Mouse (Mus musculus): ENCODE data around the gene Inafm1. TPM values are rescaled to one million over a fixed set of nuclear protein-coding genes. Genes with fewer than 3 reads are reported as not detected.

Inafm1 gene
- polyA plus RNA-seq, 1 experiment, result 44.7 TPM

GRCm38 (mm10) chr7:16241787-16242186 lies 31.6 kb downstream of the Inafm1 start:
- H3K4me3 ChIP-seq (ENCODE audit: control insufficient read depth, insufficient read depth, low read length), result no peak overlapping the region
- H3K27ac ChIP-seq (ENCODE audit: control insufficient read depth, insufficient read depth, low read length), result no peak overlapping the region
- TF ChIP-seq POLR2A (IDR thresholded peaks at IDR 0.05; ENCODE audit: control insufficient read depth, extremely low read depth, insufficient read depth, low read length, poor library complexity), result no peak
- no peak for TF ChIP-seq CTCF (IDR thresholded peaks at IDR 0.05; ENCODE audit: borderline replicate concordance, control insufficient read depth, extremely low read depth, insufficient read depth, low read length, poor library complexity)
- no peaks in the 10 kb centered on the region for H3K27me3 ChIP-seq (ENCODE audit: control insufficient read depth, insufficient read depth, low read length)
- no peak for DNase-seq
- no peaks in the 10 kb centered on the region for H3K36me3 ChIP-seq (ENCODE audit: control insufficient read depth, insufficient read depth, low read length)
- WGBS, result 51% methylated on average over 11 of the region's 11 CpGs
- H3K4me1 ChIP-seq (replicated peaks; ENCODE audit: control insufficient read depth, insufficient read depth, low read length), result no peaks in the 10 kb centered on the region

DNA sequence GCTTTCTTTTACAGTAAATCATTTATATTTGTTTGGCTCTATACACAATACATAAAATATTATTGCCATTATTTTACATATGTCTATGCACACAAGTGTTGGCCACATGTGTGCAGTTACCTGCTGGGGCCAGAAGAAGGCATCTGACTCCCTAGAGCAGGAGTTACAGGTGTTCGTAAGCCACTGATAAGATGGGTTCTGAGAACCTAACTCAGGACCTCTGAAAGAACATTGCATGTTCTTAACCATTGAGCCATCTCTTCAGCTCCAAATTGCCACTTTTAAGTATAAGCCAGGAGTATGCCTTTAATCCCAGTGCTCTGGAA lies 32.5 kb downstream of the Inafm1 start:
- Histone ChIP-seq H3K4me3 (ENCODE audit: control insufficient read depth, insufficient read depth, low read length) (no peak overlapping the region), H3K27me3 (ENCODE audit: control insufficient read depth, insufficient read depth, low read length) (no peaks in the 10 kb centered on the region), H3K36me3 (ENCODE audit: control insufficient read depth, insufficient read depth, low read length) (no peaks in the 10 kb centered on the region), H3K27ac (ENCODE audit: control insufficient read depth, insufficient read depth, low read length) (no peak overlapping the region), H3K4me1 (replicated peaks; ENCODE audit: control insufficient read depth, insufficient read depth, low read length) (no peaks in the 10 kb centered on the region)
- TF ChIP-seq CTCF (IDR thresholded peaks at IDR 0.05; ENCODE audit: borderline replicate concordance, control insufficient read depth, extremely low read depth, insufficient read depth, low read length, poor library complexity) (no peak), POLR2A (IDR thresholded peaks at IDR 0.05; ENCODE audit: control insufficient read depth, extremely low read depth, insufficient read depth, low read length, poor library complexity) (no peak)
- WGBS, result 97% methylated on average over 1 of the region's 1 CpGs
- no peak for DNase-seq

GRCm38 (mm10) chr7:16240281-16240977 lies 33.0 kb downstream of the Inafm1 start:
- H3K27me3 ChIP-seq (ENCODE audit: control insufficient read depth, insufficient read depth, low read length), result no peaks in the 10 kb centered on the region
- DNase-seq, result no peak
- H3K4me3 ChIP-seq (ENCODE audit: control insufficient read depth, insufficient read depth, low read length), result no peak overlapping the region
- no peaks in the 10 kb centered on the region for H3K4me1 ChIP-seq (replicated peaks; ENCODE audit: control insufficient read depth, insufficient read depth, low read length)
- H3K27ac ChIP-seq (ENCODE audit: control insufficient read depth, insufficient read depth, low read length), result no peak overlapping the region
- H3K36me3 ChIP-seq (ENCODE audit: control insufficient read depth, insufficient read depth, low read length), result no peaks in the 10 kb centered on the region
- no peak for TF ChIP-seq POLR2A (IDR thresholded peaks at IDR 0.05; ENCODE audit: control insufficient read depth, extremely low read depth, insufficient read depth, low read length, poor library complexity)
- TF ChIP-seq CTCF (IDR thresholded peaks at IDR 0.05; ENCODE audit: borderline replicate concordance, control insufficient read depth, extremely low read depth, insufficient read depth, low read length, poor library complexity), result no peak
- 93% methylated on average over 7 of the region's 7 CpGs for WGBS

DNA sequence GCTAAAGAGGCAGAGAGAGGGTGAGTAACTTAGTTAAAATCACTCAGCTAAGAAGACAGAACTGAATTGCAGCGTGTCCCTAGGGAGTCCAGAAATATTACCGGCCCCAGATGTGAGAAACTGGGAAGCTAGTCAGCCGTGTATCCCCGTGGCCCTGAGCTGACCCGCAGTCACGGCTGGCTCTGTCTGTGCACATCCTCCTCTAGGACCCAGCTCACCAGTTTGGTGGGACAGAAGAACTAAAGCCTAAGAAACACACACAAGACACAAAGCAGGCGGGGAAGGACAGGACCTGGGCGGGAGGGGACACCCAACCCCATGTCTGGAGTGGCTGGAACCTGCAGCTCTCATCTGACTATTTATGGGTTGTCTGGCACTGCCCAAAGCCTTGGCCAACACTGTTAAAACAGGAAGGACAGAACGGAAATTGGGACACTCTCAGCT lies 33.8 kb downstream of the Inafm1 start:
- no peak for TF ChIP-seq POLR2A (IDR thresholded peaks at IDR 0.05; ENCODE audit: control insufficient read depth, extremely low read depth, insufficient read depth, low read length, poor library complexity)
- TF ChIP-seq CTCF (IDR thresholded peaks at IDR 0.05; ENCODE audit: borderline replicate concordance, control insufficient read depth, extremely low read depth, insufficient read depth, low read length, poor library complexity), result no peak
- DNase-seq, result no peak
- no peaks in the 10 kb centered on the region for H3K27me3 ChIP-seq (ENCODE audit: control insufficient read depth, insufficient read depth, low read length)
- H3K4me1 ChIP-seq (replicated peaks; ENCODE audit: control insufficient read depth, insufficient read depth, low read length), result no peaks in the 10 kb centered on the region
- no peak overlapping the region; the same call in 1 of the 2 replicates for H3K27ac ChIP-seq (ENCODE audit: control insufficient read depth, insufficient read depth, low read length)
- 77% methylated on average over 9 of the region's 9 CpGs for WGBS
- no peaks in the 10 kb centered on the region for H3K36me3 ChIP-seq (ENCODE audit: control insufficient read depth, insufficient read depth, low read length)
- no peak overlapping the region for H3K4me3 ChIP-seq (ENCODE audit: control insufficient read depth, insufficient read depth, low read length)

DNA sequence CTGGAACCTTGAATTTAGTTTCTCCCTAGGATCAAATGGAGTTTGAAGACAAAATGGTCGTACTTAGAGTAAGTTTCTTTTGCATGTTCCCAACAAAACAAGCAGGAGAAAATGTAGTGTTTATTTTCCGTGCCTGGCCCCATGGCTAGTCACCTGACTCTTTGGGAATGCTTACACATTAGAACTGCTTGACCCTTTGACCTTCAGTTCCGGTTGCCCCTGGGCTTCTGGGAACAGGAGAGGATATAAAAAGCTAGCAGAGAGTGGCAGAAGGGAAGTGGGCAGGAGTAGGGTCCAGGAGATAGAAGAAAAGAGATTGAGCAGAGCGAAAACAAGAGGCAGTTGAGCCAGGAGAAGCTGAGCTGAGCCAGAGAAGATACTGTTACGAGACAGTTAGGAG lies 43.5 kb downstream of the Inafm1 start:
- TF ChIP-seq POLR2A (IDR thresholded peaks at IDR 0.05; ENCODE audit: control insufficient read depth, extremely low read depth, insufficient read depth, low read length, poor library complexity), result no peak
- TF ChIP-seq CTCF (IDR thresholded peaks at IDR 0.05; ENCODE audit: borderline replicate concordance, control insufficient read depth, extremely low read depth, insufficient read depth, low read length, poor library complexity), result no peak
- 83% methylated on average over 5 of the region's 5 CpGs for WGBS
- Histone ChIP-seq H3K4me3 (ENCODE audit: control insufficient read depth, insufficient read depth, low read length) (no peak overlapping the region), H3K27ac (ENCODE audit: control insufficient read depth, insufficient read depth, low read length) (no peak overlapping the region), H3K4me1 (replicated peaks; ENCODE audit: control insufficient read depth, insufficient read depth, low read length) (no peaks in the 10 kb centered on the region), H3K27me3 (ENCODE audit: control insufficient read depth, insufficient read depth, low read length) (no peaks in the 10 kb centered on the region), H3K36me3 (ENCODE audit: control insufficient read depth, insufficient read depth, low read length) (no peaks in the 10 kb centered on the region)
- no peak for DNase-seq

Other genes with a start within 250 kb of the Inafm1 start
- 57.0 and 78.5 TPM in 2 replicates for gene Bicra, start 225.7 kb downstream of the Inafm1 start, polyA plus RNA-seq (2012; rRNA removed)
- gene Zfp541, start 211.8 kb downstream of the Inafm1 start, polyA plus RNA-seq (2012; rRNA removed), result 0.04 and 0.11 TPM in 2 replicates
- 256 TPM in 2 replicates for gene Napa, start 175.2 kb downstream of the Inafm1 start, polyA plus RNA-seq (2012; rRNA removed)
- gene Kptn, start 153.7 kb downstream of the Inafm1 start, polyA plus RNA-seq (2012; rRNA removed), result 27.4 and 28.1 TPM in 2 replicates
- 1.1 and 1.2 TPM in 2 replicates for gene Slc8a2, start 143.8 kb downstream of the Inafm1 start, polyA plus RNA-seq (2012; rRNA removed)
- gene Meis3, start 98.5 kb downstream of the Inafm1 start, polyA plus RNA-seq (2012; rRNA removed), result 65.2 and 66.8 TPM in 2 replicates
- gene Dhx34, start 51.6 kb downstream of the Inafm1 start, polyA plus RNA-seq (2012; rRNA removed), result 72.3 and 86.9 TPM in 2 replicates
- 0.26 and 0.46 TPM in 2 replicates for gene C5ar2, start 29.5 kb downstream of the Inafm1 start, polyA plus RNA-seq (2012; rRNA removed)
- gene C5ar1, start 14.1 kb downstream of the Inafm1 start, polyA plus RNA-seq (2012; rRNA removed), result 3.2 and 4.1 TPM in 2 replicates
- gene Ccdc9, start 13.2 kb upstream of the Inafm1 start, polyA plus RNA-seq (2012; rRNA removed), result 39.4 and 43.0 TPM in 2 replicates
- gene Bbc3, start 34.8 kb upstream of the Inafm1 start, polyA plus RNA-seq (2012; rRNA removed), result 49.8 and 84.9 TPM in 2 replicates
- gene Sae1, start 114.2 kb upstream of the Inafm1 start, polyA plus RNA-seq (2012; rRNA removed), result 61.0 and 66.8 TPM in 2 replicates
- 81.3 and 100 TPM in 2 replicates for gene Zc3h4, start 127.3 kb upstream of the Inafm1 start, polyA plus RNA-seq (2012; rRNA removed)
- 225 and 228 TPM in 2 replicates for gene Tmem160, start 179.2 kb upstream of the Inafm1 start, polyA plus RNA-seq (2012; rRNA removed)
- 0.17 and 0.28 TPM in 2 replicates for gene Npas1, start 204.1 kb upstream of the Inafm1 start, polyA plus RNA-seq (2012; rRNA removed)

Data from thymus, adult 2 months (tissue).